Mouse (Mus musculus) left cerebral cortex, postnatal 4 days (tissue): Measurements from ENCODE around the gene Rgs12. TPM values are rescaled to one million over a fixed set of nuclear protein-coding genes. Genes with fewer than 3 reads are reported as not detected.
A peak's percentile ranks its signal among the peaks of the same experiment; 100 is the strongest.

Experiments used
- DNase-seq: peaks from one replicate; pipeline ENCODE4 v3.0.0-alpha.2; 2022
- intact Hi-C: fragments of 180-260 bp; cut with DNase I; formaldehyde crosslinking; loops from one replicate; pipeline ENCODE4 v1.15.1; 2025
- microRNA-seq: library from miRNA; unstranded; fragments of <30 nt; microRNA quantifications from one replicate; pipeline ENCODE4 v1.2.0, GENCODE M21; 2022
- total RNA-seq, 2 experiments: library from RNA; stranded (reverse); gene quantifications; 2 replicates each; pipeline ENCODE4 v1.2.3; 2021

Gene Rgs12
- total RNA-seq, 2 experiments from 2014 or later = 62.9 TPM

DNA sequence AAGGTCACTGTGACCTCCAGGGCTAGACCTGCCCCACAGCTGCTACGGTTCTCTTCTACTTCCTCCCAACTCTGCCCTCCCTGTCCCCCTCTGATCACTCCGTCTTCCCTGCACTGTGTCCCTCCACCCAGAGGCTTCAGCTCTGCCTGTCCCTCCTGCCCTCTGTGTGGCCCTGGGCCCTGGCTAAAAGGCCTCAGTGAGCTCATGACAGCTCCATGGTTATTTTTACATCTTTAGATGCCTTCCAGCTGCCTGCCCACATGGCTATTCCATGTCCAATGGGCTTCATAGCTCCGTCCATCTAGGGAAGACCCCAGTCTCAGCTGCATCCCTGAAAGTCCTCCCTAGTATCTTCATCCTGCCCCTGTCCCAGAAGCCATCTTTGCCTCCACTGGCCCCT lies 110.9 kb downstream of the Rgs12 start:
- no peak for DNase-seq
- intact Hi-C loops = no loop called here

DNA sequence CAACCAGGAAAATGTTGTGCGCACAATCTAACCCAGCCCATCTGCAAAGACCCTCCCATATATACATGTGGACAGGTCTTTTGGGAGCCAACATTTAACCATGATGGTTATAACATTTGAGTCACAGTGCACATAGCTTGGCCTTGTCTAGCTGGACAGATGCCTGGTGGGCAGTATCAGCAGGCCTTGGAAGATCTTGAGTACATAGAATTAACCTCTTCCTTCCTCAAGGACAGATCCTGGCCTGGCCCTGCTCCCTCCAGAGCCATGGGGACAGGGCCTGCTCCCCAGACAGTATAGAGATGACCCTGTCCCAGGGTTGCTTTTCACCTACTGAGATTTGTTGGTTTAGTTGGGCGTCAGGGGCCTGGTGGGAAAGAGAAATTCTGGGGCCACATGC lies 120.6 kb downstream of the Rgs12 start:
- intact Hi-C loops = no loop called here
- no peak for DNase-seq

DNA sequence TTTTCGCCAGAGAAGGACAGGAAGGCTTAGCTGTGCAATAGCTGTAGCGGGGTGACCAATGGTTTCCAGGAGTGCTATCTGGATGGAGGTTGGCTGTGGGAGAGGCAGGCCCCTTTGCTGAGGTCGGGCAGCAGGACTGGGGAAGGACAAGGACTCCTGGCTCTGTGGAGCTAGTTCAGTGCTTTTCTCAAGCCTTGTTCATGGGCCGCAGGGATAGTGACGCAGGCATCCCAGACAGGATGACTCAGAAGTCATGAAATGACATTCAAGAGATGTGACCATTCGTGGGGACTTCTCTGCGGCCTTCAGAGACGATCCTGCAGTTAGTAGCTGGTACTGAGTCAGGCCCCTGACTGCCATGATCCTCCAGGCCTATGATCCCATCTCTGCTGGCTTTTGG lies 121.1 kb downstream of the Rgs12 start:
- DNase-seq = no peak
- intact Hi-C loops = no loop called here

DNA sequence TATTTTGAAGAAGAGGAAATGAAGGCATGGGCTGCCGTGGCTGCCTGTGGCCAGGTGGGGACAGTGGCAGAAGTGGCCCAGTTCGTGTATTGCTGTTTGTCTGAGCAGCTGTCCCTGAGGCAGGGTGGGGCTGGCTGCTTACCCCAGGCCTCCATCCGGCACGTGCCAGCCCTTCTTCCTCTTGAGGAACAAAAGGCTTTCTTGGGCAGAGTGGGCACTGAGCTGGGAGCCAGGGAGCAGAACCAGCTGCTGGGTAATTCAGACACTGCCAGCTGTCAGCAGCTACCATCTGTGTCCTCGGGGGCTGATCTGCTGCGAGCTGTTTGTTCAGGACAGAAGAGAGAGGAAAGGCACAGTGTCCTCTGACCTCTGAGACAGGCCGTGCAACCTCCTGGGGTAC lies 121.7 kb downstream of the Rgs12 start:
- DNase-seq = peak; percentile 83
- intact Hi-C loops = no loop called here

DNA sequence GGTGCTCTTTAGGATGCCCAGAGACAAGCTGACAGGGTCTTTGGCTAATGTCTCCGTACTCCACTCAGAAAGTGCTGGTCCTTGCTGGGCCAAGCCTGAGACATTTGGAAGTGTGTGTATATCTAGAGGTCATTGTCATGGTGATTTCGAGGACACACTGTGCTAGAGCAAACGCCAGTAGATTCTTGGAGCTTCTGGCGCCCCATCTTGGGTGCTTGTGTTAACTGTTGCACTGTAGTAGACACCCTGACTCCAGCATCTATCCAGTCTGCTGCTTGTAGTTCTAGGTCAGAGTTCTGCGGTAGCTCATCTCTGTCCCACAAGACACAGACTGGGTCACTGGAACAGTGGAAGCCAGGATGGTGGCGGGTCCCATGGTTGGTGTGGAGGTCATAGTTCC lies 122.6 kb downstream of the Rgs12 start:
- no peak for DNase-seq
- intact Hi-C loops = no loop called here

DNA sequence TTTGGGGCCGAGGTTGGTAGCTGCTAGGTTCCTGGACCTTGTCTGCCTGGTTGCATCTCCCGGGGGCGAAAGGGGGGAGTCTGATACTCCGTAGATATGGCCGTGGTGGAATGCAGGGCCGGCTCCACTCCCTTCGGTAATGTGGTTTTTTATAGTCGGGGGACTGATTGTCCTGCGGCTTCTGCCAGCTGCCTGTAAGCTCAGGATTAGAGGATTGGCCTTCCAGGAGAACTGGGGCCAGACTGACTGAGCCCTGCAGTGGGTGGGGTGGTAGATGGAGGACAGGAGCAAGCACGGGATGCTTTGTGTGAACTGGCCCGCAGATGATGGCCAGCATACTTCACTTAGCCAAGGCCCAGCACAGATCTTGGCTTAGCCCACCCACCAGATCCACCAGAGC lies 124.0 kb downstream of the Rgs12 start:
- no peak for DNase-seq
- intact Hi-C loops = no loop called here

DNA sequence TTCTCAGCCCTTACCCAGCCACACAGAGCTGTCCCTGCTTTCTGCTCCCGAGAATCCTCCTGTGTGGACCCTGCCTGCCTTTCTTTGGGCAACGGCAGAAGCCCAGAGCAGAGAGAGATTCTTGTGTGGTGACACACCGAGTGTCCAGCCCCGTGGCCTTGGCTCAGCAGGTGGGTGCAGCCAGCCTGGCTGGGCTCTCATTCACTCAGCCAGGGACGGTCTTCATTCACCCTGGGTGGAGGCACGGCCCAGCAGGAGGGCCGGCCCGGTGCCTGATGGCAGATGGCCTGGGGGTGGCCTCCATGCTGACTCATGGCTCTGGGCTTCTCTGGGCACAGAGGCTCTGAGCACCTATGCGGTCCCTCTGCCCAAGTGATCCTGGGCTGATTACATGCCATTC lies 124.7 kb downstream of the Rgs12 start:
- intact Hi-C loops = no loop called here
- no peak for DNase-seq

DNA sequence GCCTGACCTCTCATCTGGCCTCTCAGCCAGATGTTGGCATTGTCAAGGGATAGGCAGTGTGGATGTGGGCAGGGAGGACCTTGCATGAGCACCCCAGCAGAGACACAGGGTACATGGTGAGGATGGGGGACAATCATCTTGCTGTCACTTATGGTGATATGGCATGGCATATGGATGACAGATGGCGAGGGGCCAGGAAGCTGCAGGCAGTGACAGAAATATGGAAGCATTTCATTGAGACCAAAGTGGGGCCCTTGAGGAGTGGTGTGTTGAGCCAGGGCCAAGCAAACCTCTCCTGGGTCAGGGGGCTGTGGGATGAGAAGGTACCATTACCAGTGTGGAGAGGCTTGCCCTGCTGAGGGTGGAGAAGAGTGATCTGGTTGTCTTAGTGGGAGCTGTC lies 127.1 kb downstream of the Rgs12 start:
- intact Hi-C loops = no loop called here

DNA sequence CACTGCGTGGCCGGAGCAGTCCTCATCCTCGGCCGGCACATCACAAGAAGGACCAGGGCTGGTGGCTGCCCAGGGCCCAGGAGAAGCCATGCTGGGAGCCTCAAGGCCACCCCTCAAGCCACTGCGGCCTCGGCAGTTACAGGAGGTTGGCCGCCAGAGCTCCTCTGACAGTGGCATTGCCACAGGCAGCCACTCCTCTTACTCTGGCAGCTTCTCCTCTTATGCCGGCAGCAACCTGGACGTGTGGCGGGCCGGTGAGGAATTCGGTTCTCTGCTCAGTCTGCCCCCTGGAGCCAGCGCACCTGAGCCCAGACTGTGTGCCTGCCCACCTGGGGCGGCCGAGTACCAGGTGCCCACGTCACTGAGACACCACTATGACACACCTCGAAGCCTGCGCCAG lies 129.9 kb downstream of the Rgs12 start:
- intact Hi-C loops = no loop called here
- DNase-seq = peak; percentile 33

More for the DNA sequence above, 127.1 kb downstream of the Rgs12 start:
- DNase-seq = peak; percentile 53

DNA sequence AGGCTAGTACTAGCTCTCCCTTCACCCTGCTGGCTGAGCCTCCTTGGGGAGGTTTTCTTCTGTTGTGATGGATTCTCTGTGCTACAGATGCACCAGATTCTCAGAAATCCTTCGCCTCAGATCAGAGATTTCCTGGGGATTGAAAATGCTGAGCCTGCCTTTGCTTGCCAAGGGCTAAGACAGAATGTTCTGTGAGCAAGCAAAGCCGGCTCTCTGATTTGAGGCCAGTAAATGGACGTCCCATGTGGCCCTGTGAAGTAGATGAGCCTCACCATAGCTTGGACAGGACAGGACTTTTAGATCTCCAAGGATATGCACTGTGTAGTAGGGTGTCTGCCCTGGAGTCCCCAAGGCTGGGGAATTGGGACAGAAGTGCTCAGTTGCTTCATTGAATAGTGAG lies 135.7 kb downstream of the Rgs12 start:
- no peak for DNase-seq
- intact Hi-C loops = no loop called here

DNA sequence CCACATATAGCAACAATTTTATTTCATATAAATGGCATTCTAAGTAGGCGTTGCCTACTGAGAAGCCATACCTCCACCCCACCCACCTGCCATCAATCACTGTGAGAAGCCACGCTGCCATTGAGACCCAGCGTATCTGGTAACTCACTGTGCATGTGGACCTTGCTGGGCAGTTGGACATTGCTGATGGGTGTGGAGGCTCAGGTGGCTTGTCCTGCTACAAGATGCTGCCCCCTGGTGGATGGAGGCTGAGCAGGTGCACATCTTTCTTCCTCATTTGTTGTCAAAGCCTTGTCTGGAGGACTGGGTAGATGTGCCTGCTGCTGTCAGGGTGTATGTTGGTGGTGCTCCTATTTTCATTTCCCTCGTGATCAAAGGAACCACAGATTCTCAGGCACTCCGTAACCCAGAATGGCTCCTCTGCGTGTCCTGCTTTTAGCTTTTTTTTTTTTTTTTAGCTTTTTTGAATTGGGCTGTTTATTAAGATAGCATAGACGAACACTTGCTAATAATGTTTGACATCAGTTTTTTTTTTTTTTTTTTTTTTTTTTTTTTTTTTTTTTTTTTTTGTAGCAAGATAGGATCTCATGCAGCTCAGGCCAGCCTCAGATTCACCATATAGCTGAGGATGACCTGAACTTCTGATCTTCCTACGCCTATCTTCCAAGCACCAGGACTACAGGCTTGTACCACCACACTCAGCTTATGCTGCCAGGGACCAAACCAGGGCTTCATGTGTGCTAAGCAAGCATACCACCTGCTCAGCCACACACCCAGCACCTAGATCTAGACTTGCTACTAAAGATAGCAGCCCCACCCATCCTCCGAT lies 139.8 kb downstream of the Rgs12 start:
- DNase-seq = peak; percentile 75
- intact Hi-C loops = no loop called here

Small RNAs within 50 kb of the gene (microRNA-seq; reads per million reads assigned to microRNA genes)
- 24.7 reads per million, percentile 38 among the genes with 10 or more reads in this experiment for gene Mir3097

Other genes starting within 250 kb of the Rgs12 start
- gene Htt, start 187.7 kb upstream of the Rgs12 start, total RNA-seq = 10 to 100 TPM; 56.9 to 57.3 TPM
- 10 to 100 TPM; 19.8 to 21.1 TPM for gene Msantd1, start 41.4 kb upstream of the Rgs12 start, total RNA-seq
- gene Hgfac, start 92.1 kb downstream of the Rgs12 start, total RNA-seq = 1 to 10 TPM in 1 of 2 experiments, under 1 TPM in 1; 0.95 to 1.7 TPM
- 10 to 100 TPM in 1 of 2 experiments, 1 to 10 TPM in 1; 9.4 to 10.3 TPM for gene Dok7, start 107.3 kb downstream of the Rgs12 start, total RNA-seq
- 10 to 100 TPM; 73.4 to 83.3 TPM for gene Lrpap1, start 156.3 kb downstream of the Rgs12 start, total RNA-seq